Mouse (Mus musculus) cerebellum, adult 2 months (tissue): Measurements from ENCODE around the gene Adam3.

Experiments used
- CTCF ChIP-seq: fragments of 200-500 bp; IDR thresholded peaks from 2 replicates; pipeline ENCODE4 v1.5.1; 2011; ENCODE audit warnings: low read depth, mild to moderate bottlenecking, control low read depth, low read length, moderate library complexity, borderline replicate concordance; ENCODE audit not compliant: insufficient read depth
- POLR2A ChIP-seq: fragments of 200-500 bp; IDR thresholded peaks from 2 replicates; pipeline ENCODE4 v1.6.1; 2011; ENCODE audit warnings: low read length, control low read depth, borderline replicate concordance; ENCODE audit not compliant: insufficient read depth

- TF ChIP-seq CTCF, result no peak
- no peak for TF ChIP-seq POLR2A
Measured at GRCm38 (mm10) chr8:24725630-24726029, at the start of gene Adam3.
